Mouse (Mus musculus) stomach, postnatal 0 days (tissue): ENCODE data around the gene Ptprn2. TPM values are rescaled to one million over a fixed set of nuclear protein-coding genes. Genes with fewer than 3 reads are reported as not detected.

Experiments used
- ATAC-seq: fragments of 200-750 bp; cut with Nextera tagmentation; 2 replicates; pipeline ENCODE4 v1.8.0; 2017; ENCODE audit not compliant: low FRiP score, low TSS enrichment
- DNase-seq: peaks from one replicate; pipeline ENCODE4 v3.0.0-alpha.2; 2016; ENCODE audit warnings: low spot score
- H3K27ac ChIP-seq: fragments of 300-500 bp; sonication (generic); replicated peaks from 2 replicates; pipeline ENCODE4 v1.5.1; 2014; ENCODE audit warnings: mild to moderate bottlenecking, control low read depth
- H3K27me3 ChIP-seq: fragments of 300-500 bp; sonication (generic); 2 replicates; pipeline ENCODE4 v1.6.1; 2014; ENCODE audit warnings: low read length; ENCODE audit not compliant: control insufficient read depth, insufficient read depth
- H3K36me3 ChIP-seq: fragments of 300-500 bp; sonication (generic); 2 replicates; pipeline ENCODE4 v1.6.1; 2014; ENCODE audit warnings: low read length, mixed read lengths; ENCODE audit not compliant: control insufficient read depth, insufficient read depth
- H3K4me1 ChIP-seq: fragments of 300-500 bp; sonication (generic); replicated peaks from 2 replicates; pipeline ENCODE4 v1.6.1; 2014; ENCODE audit warnings: antibody characterized with exemption; ENCODE audit not compliant: control insufficient read depth, insufficient read depth
- H3K4me2 ChIP-seq: fragments of 300-500 bp; sonication (generic); replicated peaks from 2 replicates; pipeline ENCODE4 v1.6.1; 2014; ENCODE audit warnings: low read depth, mild to moderate bottlenecking, control low read depth, moderate library complexity
- H3K4me3 ChIP-seq: fragments of 300-500 bp; sonication (generic); 2 replicates; pipeline ENCODE4 v1.5.1; 2014; ENCODE audit warnings: low read depth, low read length, control low read depth
- H3K9ac ChIP-seq: fragments of 300-500 bp; sonication (generic); 2 replicates; pipeline ENCODE4 v1.6.1; 2014; ENCODE audit warnings: mild to moderate bottlenecking, low read length, control low read depth, mixed read lengths
- H3K9me3 ChIP-seq: fragments of 300-500 bp; sonication (generic); 2 replicates; pipeline ENCODE4 v1.6.1; 2016; ENCODE audit warnings: low read length; ENCODE audit not compliant: control insufficient read depth
- CTCF ChIP-seq: IDR thresholded peaks from 2 replicates; pipeline ENCODE4 v1.5.1; 2016; ENCODE audit warnings: antibody characterized with exemption, low read depth, mild to moderate bottlenecking, moderate library complexity
- EP300 ChIP-seq: optimal IDR thresholded peaks from 2 replicates; pipeline ENCODE3; 2016; ENCODE audit warnings: antibody characterized with exemption
- WGBS: fragments of 180-500 bp; shearing (Covaris S2); extraction: QIAGEN DNeasy Blood & Tissue Kit; methylation state at CpG from one replicate; pipeline ENCODE4 v1.1.7; 2014; 5-methylcytosine and 5-hydroxymethylcytosine counted together
- polyA plus RNA-seq: library from polyadenylated mRNA; unstranded; fragments of >200 nt; fragmentation: Nextera tagmentation; extraction: Ambion mirVana; gene quantifications from 2 replicates; pipeline ENCODE4 v1.2.1, GENCODE M21; 2015

Gene Ptprn2
- polyA plus RNA-seq, 1 experiment from 2014 or later: 6.0 TPM

DNA sequence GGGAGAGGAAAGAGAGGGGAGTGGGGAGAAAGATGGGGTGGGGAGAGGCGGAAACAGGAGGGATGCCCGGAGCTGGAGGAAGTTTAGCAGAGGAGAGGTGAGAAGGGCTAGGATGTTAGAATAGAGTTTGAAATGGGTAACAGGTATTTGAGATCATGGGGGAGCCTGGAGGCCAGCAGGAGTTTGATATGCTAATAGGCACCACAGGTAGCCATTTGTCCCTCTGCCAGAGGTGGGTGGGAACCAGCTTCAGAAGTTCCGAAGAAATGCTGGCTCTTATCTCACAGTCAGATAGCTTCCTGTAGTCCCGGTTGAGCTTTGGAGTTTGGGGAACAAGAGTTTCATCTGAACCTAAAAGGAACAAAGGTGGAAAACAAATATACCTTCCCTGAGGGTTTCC lies 155.4 kb downstream of the Ptprn2 start:
- TF ChIP-seq CTCF: no peak
- TF ChIP-seq EP300: no peak
- no peak for DNase-seq
- Histone ChIP-seq H3K4me3 (no peak overlapping the region), H3K27ac (no peak overlapping the region), H3K27me3 (no peaks in the 10 kb centered on the region), H3K4me1 (no peaks in the 10 kb centered on the region), H3K9me3 (no peaks in the 10 kb centered on the region), H3K9ac (no peak overlapping the region), H3K4me2 (no peak overlapping the region), H3K36me3 (no peaks in the 10 kb centered on the region)
- 26% methylated on average over 4 of the region's 4 CpGs for WGBS
- ATAC-seq: no peak

- TF ChIP-seq EP300 (no peak), CTCF (no peak)
- Histone ChIP-seq H3K9me3 (no peaks in the 10 kb centered on the region), H3K4me1 (no peaks in the 10 kb centered on the region), H3K36me3 (no peaks in the 10 kb centered on the region), H3K27ac (no peak overlapping the region), H3K9ac (no peak overlapping the region), H3K27me3 (no peaks in the 10 kb centered on the region), H3K4me3 (no peak overlapping the region), H3K4me2 (no peak overlapping the region)
- 40% methylated on average over 14 of the region's 14 CpGs for WGBS
- peak; percentile 63; the same call in 1 of the 2 replicates for ATAC-seq
- no peak for DNase-seq
Observed at GRCm38 (mm10) chr12:116641339-116642190, 156.0 kb downstream of the Ptprn2 start.

DNA sequence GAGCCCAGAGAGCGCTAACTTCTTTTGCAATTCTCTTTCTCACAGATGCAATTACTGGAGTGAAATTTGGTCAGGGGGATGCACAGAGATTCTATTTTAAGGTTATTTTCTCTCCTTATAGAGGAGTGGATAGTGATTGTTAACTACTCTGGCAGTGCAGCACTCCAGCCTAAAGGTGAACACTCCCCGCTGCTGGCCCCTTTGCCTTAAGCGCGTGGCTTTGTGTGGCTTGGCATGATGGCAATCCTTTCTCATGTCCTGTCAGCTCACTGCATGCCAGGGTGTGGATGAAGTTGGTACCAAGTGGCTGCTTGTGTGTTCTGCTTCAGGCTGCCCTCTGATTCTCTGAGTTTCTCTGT lies 156.7 kb downstream of the Ptprn2 start:
- no peaks in the 10 kb centered on the region for H3K9me3 ChIP-seq
- DNase-seq (no peak), ATAC-seq (no peak)
- no peaks in the 10 kb centered on the region for H3K36me3 ChIP-seq
- no peak overlapping the region for H3K9ac ChIP-seq
- no peaks in the 10 kb centered on the region for H3K4me1 ChIP-seq
- H3K4me2 ChIP-seq: no peak overlapping the region
- H3K27me3 ChIP-seq: no peaks in the 10 kb centered on the region
- 67% methylated on average over 4 of the region's 4 CpGs for WGBS
- TF ChIP-seq EP300 (no peak), CTCF (no peak)
- H3K4me3 ChIP-seq: no peak overlapping the region
- no peak overlapping the region for H3K27ac ChIP-seq

DNA sequence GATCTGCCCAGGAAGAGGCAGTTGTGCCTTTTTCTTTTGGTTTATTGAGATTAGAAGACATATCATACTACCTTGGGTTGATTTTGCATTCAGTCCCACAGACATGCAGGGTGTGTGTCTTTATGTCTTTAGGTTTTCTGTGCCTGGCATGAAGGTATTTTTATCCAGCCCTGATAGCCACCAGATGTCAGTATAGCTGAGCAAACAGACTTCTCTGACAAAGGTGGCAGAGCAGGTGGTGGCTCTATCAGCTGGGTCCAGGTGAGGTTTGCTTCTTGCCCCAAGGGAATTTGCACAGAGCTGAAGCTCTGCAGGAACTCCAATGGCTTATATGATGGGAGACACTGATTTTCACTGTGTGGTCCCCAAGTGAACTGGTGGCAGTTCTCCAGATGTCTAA lies 161.3 kb downstream of the Ptprn2 start:
- no peak for ATAC-seq

DNA sequence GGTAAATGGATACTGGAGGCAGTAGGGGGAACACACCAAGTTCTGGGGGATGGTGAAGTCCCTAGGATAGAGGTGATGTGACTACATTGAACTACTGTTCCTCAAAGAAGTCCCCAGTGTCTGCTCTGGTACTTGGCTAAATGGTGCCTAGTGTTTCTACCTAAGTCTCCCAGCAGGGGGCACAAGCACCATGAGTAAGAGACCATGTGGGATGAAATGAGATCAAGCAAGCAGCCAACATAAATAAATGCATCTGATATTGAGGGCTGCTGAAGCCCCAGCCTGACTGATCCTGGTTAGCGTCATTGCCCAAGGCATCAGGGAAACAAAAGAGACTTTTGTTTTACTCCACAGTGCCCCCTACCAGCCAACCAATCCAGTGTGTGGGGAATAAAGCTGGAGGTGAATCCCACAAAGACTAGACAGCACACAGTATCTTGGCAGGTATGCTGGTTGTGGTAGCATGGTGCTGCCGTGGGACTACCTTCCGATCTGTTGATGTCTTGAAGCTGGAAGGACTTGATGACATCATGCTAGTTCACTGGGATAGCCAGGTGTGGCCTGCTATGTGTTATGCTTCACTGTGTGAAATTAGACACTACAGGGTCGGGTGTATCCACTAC lies 163.2 kb downstream of the Ptprn2 start:
- H3K36me3 ChIP-seq: no peaks in the 10 kb centered on the region
- peak; percentile 22; the same call in 1 of the 2 replicates for ATAC-seq
- H3K9me3 ChIP-seq: no peaks in the 10 kb centered on the region
- TF ChIP-seq EP300 (no peak), CTCF (peak; percentile 72)
- H3K27ac ChIP-seq: no peak overlapping the region
- H3K4me1 ChIP-seq: no peaks in the 10 kb centered on the region
- no peak overlapping the region for H3K9ac ChIP-seq
- no peak overlapping the region for H3K4me2 ChIP-seq
- no peak overlapping the region for H3K4me3 ChIP-seq
- WGBS: 65% methylated on average over 4 of the region's 4 CpGs
- DNase-seq: peak; percentile 46
- no peaks in the 10 kb centered on the region for H3K27me3 ChIP-seq

More for the DNA sequence above, 161.3 kb downstream of the Ptprn2 start:
- H3K4me3 ChIP-seq: no peak overlapping the region
- TF ChIP-seq CTCF (peak; percentile 69), EP300 (no peak)
- no peak overlapping the region for H3K4me2 ChIP-seq
- no peaks in the 10 kb centered on the region for H3K9me3 ChIP-seq
- no peaks in the 10 kb centered on the region for H3K36me3 ChIP-seq
- no peak for DNase-seq
- no peak overlapping the region for H3K27ac ChIP-seq
- no peaks in the 10 kb centered on the region for H3K4me1 ChIP-seq
- H3K9ac ChIP-seq: no peak overlapping the region
- no peaks in the 10 kb centered on the region for H3K27me3 ChIP-seq

- Histone ChIP-seq H3K9ac (no peak overlapping the region), H3K27ac (no peak overlapping the region), H3K4me2 (no peak overlapping the region), H3K4me1 (no peaks in the 10 kb centered on the region), H3K9me3 (no peaks in the 10 kb centered on the region), H3K27me3 (no peaks in the 10 kb centered on the region), H3K36me3 (no peaks in the 10 kb centered on the region), H3K4me3 (no peak overlapping the region)
- 80% methylated on average over 1 of the region's 1 CpGs for WGBS
- 0 out of 2 replicates have a peak, but pooled peaks have one; percentile 42 for ATAC-seq
- DNase-seq: no peak
- peak; percentile 58 for TF ChIP-seq CTCF
- TF ChIP-seq EP300: no peak
Observed at GRCm38 (mm10) chr12:116653684-116654083, 168.2 kb downstream of the Ptprn2 start.
